Mouse (Mus musculus) liver, embryonic 14.5 days (tissue): ENCODE results near the gene Tns1. TPM values are rescaled to one million over a fixed set of nuclear protein-coding genes. Genes with fewer than 3 reads are reported as not detected.

Experiments used
- ATAC-seq: fragments of 200-750 bp; cut with Nextera tagmentation; 2 replicates; pipeline ENCODE4 v1.8.0; 2017; ENCODE audit warnings: moderate number of reproducible peaks, mild to moderate bottlenecking, moderate library complexity; ENCODE audit not compliant: insufficient read depth
- DNase-seq, 3 experiments: peaks; one replicate each; pipeline ENCODE4 v3.0.0-alpha.2; 2012 to 2013; ENCODE audit warnings: low read depth in 3 of 3, low spot score in 3 of 3
- H3K27ac ChIP-seq: fragments of 300-500 bp; sonication (generic); 2 replicates; pipeline ENCODE4 v1.5.1; 2014; ENCODE audit warnings: moderate library complexity, mild to moderate bottlenecking, control low read depth, inconsistent platforms
- H3K27me3 ChIP-seq: fragments of 300-500 bp; sonication (generic); 2 replicates; pipeline ENCODE4 v1.6.1; 2014; ENCODE audit warnings: mild to moderate bottlenecking, low read length, moderate library complexity; ENCODE audit not compliant: control insufficient read depth, insufficient read depth
- H3K36me3 ChIP-seq: fragments of 300-500 bp; sonication (generic); replicated peaks from 2 replicates; pipeline ENCODE4 v1.6.1; 2014; ENCODE audit warnings: low read depth; ENCODE audit not compliant: control insufficient read depth, insufficient read depth
- H3K4me1 ChIP-seq, 2 experiments: fragments of 200-500 bp in 1 of 2; fragments of 300-500 bp in 1 of 2; sonication (generic) in 1 of 2; replicated peaks; 2 replicates each; pipeline ENCODE4 v1.6.1; 2012 to 2014; ENCODE audit warnings: antibody characterized with exemption in 1 of 2, inconsistent platforms in 1 of 2, low read length in 1 of 2; ENCODE audit not compliant: control insufficient read depth in 2 of 2, insufficient read depth in 2 of 2
- H3K4me2 ChIP-seq: fragments of 300-500 bp; sonication (generic); 2 replicates; pipeline ENCODE4 v1.6.1; 2014; ENCODE audit warnings: low read depth, mild to moderate bottlenecking, control low read depth, moderate library complexity
- H3K4me3 ChIP-seq, 2 experiments: fragments of 200-500 bp in 1 of 2; fragments of 300-500 bp in 1 of 2; sonication (generic) in 1 of 2; 2 replicates each; pipeline ENCODE4 v1.5.1; 2012 to 2014; ENCODE audit warnings: low read depth in 2 of 2, low read length in 2 of 2, mild to moderate bottlenecking in 2 of 2, control low read depth in 1 of 2, inconsistent platforms in 1 of 2, moderate library complexity in 1 of 2; ENCODE audit not compliant: insufficient read depth in 1 of 2
- H3K9ac ChIP-seq: fragments of 300-500 bp; sonication (generic); replicated peaks from 2 replicates; pipeline ENCODE4 v1.6.1; 2014; ENCODE audit warnings: mild to moderate bottlenecking, control low read depth, moderate library complexity
- H3K9me3 ChIP-seq: fragments of 300-500 bp; sonication (generic); 2 replicates; pipeline ENCODE4 v1.6.1; 2016; ENCODE audit warnings: low read length, mixed read lengths; ENCODE audit not compliant: control insufficient read depth
- CTCF ChIP-seq: IDR thresholded peaks from 2 replicates; pipeline ENCODE4 v1.5.1; 2016; ENCODE audit warnings: antibody characterized with exemption, low read depth, control low read depth
- EP300 ChIP-seq: IDR thresholded peaks from 2 replicates; pipeline ENCODE4 v1.6.1; 2016; ENCODE audit warnings: antibody characterized with exemption, low read depth
- WGBS: fragments of 180-500 bp; shearing (Covaris S2); extraction: QIAGEN DNeasy Blood & Tissue Kit; methylation state at CpG from one replicate; pipeline ENCODE4 v1.1.7; 2014; ENCODE audit not compliant: insufficient replicate concordance; 5-methylcytosine and 5-hydroxymethylcytosine counted together
- polyA plus RNA-seq, 2 experiments: library from polyadenylated mRNA; depleted of rRNA in 1 of 2; stranded (reverse) in 1 of 2; unstranded in 1 of 2; fragments of >200 nt; fragmentation: Nextera tagmentation in 1 of 2; extraction: Ambion mirVana in 1 of 2; gene quantifications; 2 replicates each; pipeline versions ENCODE4 v1.2.1 to v1.2.3; 2012 to 2014

Tns1 gene
- polyA plus RNA-seq, 2 experiments: 7.2 to 15.7 TPM

- Histone ChIP-seq H3K4me1 (no peaks in the 10 kb centered on the region; a peak in 1 of 4 replicates), H3K27ac (no peak overlapping the region), H3K9me3 (no peaks in the 10 kb centered on the region), H3K27me3 (no peaks in the 10 kb centered on the region), H3K4me2 (no peak overlapping the region), H3K9ac (no peak overlapping the region), H3K36me3 (no peaks in the 10 kb centered on the region), H3K4me3 (no peak overlapping the region)
- DNase-seq: no peak
- TF ChIP-seq CTCF: no peak
- TF ChIP-seq EP300: no peak
- no peak for ATAC-seq
- WGBS: 60% methylated on average over 3 of the region's 3 CpGs
These were observed 179.9 kb downstream of the Tns1 start for GRCm38 (mm10) chr1:73944393-73944792.

GRCm38 (mm10) chr1:73943667-73944289, 180.5 kb downstream of the Tns1 start:
- Histone ChIP-seq H3K27me3 (no peaks in the 10 kb centered on the region), H3K9me3 (no peaks in the 10 kb centered on the region), H3K4me2 (no peak overlapping the region), H3K9ac (no peak overlapping the region), H3K36me3 (no peaks in the 10 kb centered on the region), H3K4me3 (no peak overlapping the region), H3K27ac (no peak overlapping the region), H3K4me1 (no peaks in the 10 kb centered on the region; a peak in 1 of 4 replicates)
- no peak for ATAC-seq
- TF ChIP-seq EP300: no peak
- TF ChIP-seq CTCF: no peak
- DNase-seq: no peak
- WGBS: 74% methylated on average over 9 of the region's 9 CpGs

- ATAC-seq (no peak), DNase-seq (no peak)
- H3K4me3 ChIP-seq: no peak overlapping the region
- H3K36me3 ChIP-seq: no peaks in the 10 kb centered on the region
- H3K27ac ChIP-seq: no peak overlapping the region
- 73% methylated on average over 5 of the region's 5 CpGs for WGBS
- no peak overlapping the region for H3K4me2 ChIP-seq
- TF ChIP-seq EP300 (no peak), CTCF (no peak)
- H3K9me3 ChIP-seq: no peaks in the 10 kb centered on the region
- no peaks in the 10 kb centered on the region for H3K27me3 ChIP-seq
- H3K4me1 ChIP-seq: no peaks in the 10 kb centered on the region; a peak in 1 of 4 replicates
- no peak overlapping the region for H3K9ac ChIP-seq
These were observed 181.0 kb downstream of the Tns1 start for GRCm38 (mm10) chr1:73943255-73943654.

GRCm38 (mm10) chr1:73942243-73942642, 182.0 kb downstream of the Tns1 start:
- TF ChIP-seq EP300: no peak
- TF ChIP-seq CTCF: no peak
- Histone ChIP-seq H3K4me2 (no peak overlapping the region), H3K9me3 (no peaks in the 10 kb centered on the region), H3K9ac (no peak overlapping the region), H3K27ac (no peak overlapping the region), H3K4me3 (no peak overlapping the region), H3K36me3 (no peaks in the 10 kb centered on the region), H3K4me1 (no peaks in the 10 kb centered on the region; a peak in 1 of 4 replicates), H3K27me3 (no peaks in the 10 kb centered on the region)
- no peak for ATAC-seq
- 62% methylated on average over 2 of the region's 2 CpGs for WGBS
- DNase-seq: no peak

GRCm38 (mm10) chr1:73941697-73942096, 182.6 kb downstream of the Tns1 start:
- Histone ChIP-seq H3K36me3 (no peaks in the 10 kb centered on the region), H3K27me3 (no peaks in the 10 kb centered on the region), H3K9me3 (no peaks in the 10 kb centered on the region), H3K4me1 (no peaks in the 10 kb centered on the region; a peak in 1 of 4 replicates), H3K9ac (no peak overlapping the region), H3K4me2 (no peak overlapping the region), H3K27ac (no peak overlapping the region), H3K4me3 (no peak overlapping the region)
- DNase-seq (no peak), ATAC-seq (no peak)
- WGBS: 72% methylated on average over 9 of the region's 9 CpGs
- TF ChIP-seq EP300: no peak
- no peak for TF ChIP-seq CTCF
